23 mouse cellular contexts compared by ENCODE assay signal in genomic region chr3:108325521-108325920, GRCm38 (mm10). TPM values are rescaled to one million over a fixed set of nuclear protein-coding genes. Genes with fewer than 3 reads are reported as not detected.
DNase-seq lines count a peak whose midpoint lies in the region; TF ChIP-seq lines count a peak whose summit lies in the region.
"Had no signal": no experiment of that assay in that cellular context is flagged by ENCODE, and none has a peak within 500 bp of the region (broad histone marks: within the 10 kb centered on the region; RNA-seq: fewer than 3 reads in every experiment).

No protein-coding gene starts in this region.

- H3K4me3 ChIP-seq in layer of hippocampus, adult 2 months = no peak overlapping the region
- H3K4me3 ChIP-seq: embryonic facial prominence, embryonic 13.5 days; embryonic facial prominence, embryonic 15.5 days; erythroblast, embryonic 14.5 days; forebrain, embryonic 13.5 days had no signal

- intact Hi-C loops in gastrocnemius, postnatal 36 days (cut with DNase I) = no loop called here

- TF ChIP-seq CTCF in layer of hippocampus, adult 2 months (conservative IDR thresholded peaks at IDR 0.05) = no peak

- DNase-seq in gastrocnemius, adult 18-20 months (ENCODE audit: low spot score) = peak; percentile 60
- no peak for DNase-seq in gastrocnemius, postnatal 36 days
- no peak for DNase-seq in layer of hippocampus, adult 2 months (ENCODE audit: low spot score in 2 of 2)
- no peak for DNase-seq in layer of hippocampus, adult 11-12 months (ENCODE audit: low spot score)
- DNase-seq in thymus, postnatal 14 days = no peak
- DNase-seq: adrenal gland, adult 2 months; adrenal gland, postnatal 10 days; adrenal gland, postnatal 25 days; cerebellum, adult 11 months; cerebellum, adult 18-20 months; cerebellum, adult 8-10 months; cerebellum, adult 9-11 months; cerebellum, postnatal 14 days; cerebellum, postnatal 36 days; embryo, embryonic 11 days had no signal

- H3K27ac ChIP-seq in layer of hippocampus, adult 2 months = 0 out of 2 replicates have a peak overlapping the region, but pooled peaks have one; percentile 33
- H3K27ac ChIP-seq: embryonic facial prominence, embryonic 13.5 days; embryonic facial prominence, embryonic 15.5 days; forebrain, embryonic 13.5 days had no signal

RNA-seq across cellular contexts. Expression of gene Mybphl, which starts 39.2 kb away (rescaled TPM):
- total RNA-seq in gastrocnemius, adult 18-20 months (2021) = not detected
- not detected for total RNA-seq in gastrocnemius, postnatal 36 days (2021)
- 1 to 10 TPM in 1 of 2 experiments, under 1 TPM in 1; 0.83 to 1.5 TPM for total RNA-seq in layer of hippocampus, adult 2 months (2021)
- total RNA-seq: adrenal gland, adult 2 months; adrenal gland, postnatal 10 days; adrenal gland, postnatal 25 days; adrenal gland, postnatal 4 days; common myeloid progenitor, adult 5-6 weeks; ES-E14; MEL had no signal

RNA-seq across cellular contexts. Expression of gene Sort1, which starts 41.6 kb away (rescaled TPM):
- 10 to 100 TPM; 41.8 to 46.3 TPM for total RNA-seq in gastrocnemius, adult 18-20 months (2021)
- 10 to 100 TPM; 36.7 to 37.8 TPM for total RNA-seq in gastrocnemius, postnatal 36 days (2021)
- total RNA-seq in layer of hippocampus, adult 2 months (2021) = 100 to 1,000 TPM; 360 to 361 TPM

RNA-seq across cellular contexts. Expression of gene Psrc1, which starts 58.1 kb away (rescaled TPM):
- not detected for total RNA-seq in gastrocnemius, adult 18-20 months (2021)
- total RNA-seq in gastrocnemius, postnatal 36 days (2021) = under 1 TPM; 0.26 to 0.32 TPM
- 10 to 100 TPM; 17.5 to 22.2 TPM for total RNA-seq in layer of hippocampus, adult 2 months (2021)

Comparison
In these comparisons a context has a peak if more than half of its experiments do, and no peak if none do; other contexts are left out.
1. RNA of gene Sort1, which starts 41.6 kb away (total RNA-seq): 360 to 361 TPM in layer of hippocampus, adult 2 months; 41.8 to 46.3 TPM in gastrocnemius, adult 18-20 months and 36.7 to 37.8 TPM in gastrocnemius, postnatal 36 days; every median in the first group is over 4 times any median in the second.
2. RNA of gene Psrc1, which starts 58.1 kb away (total RNA-seq): 17.5 to 22.2 TPM in layer of hippocampus, adult 2 months; 0.26 to 0.32 TPM in gastrocnemius, postnatal 36 days and not detected in gastrocnemius, adult 18-20 months; every median in the first group is over 10 times any median in the second.